ENCODE assay signal across 10 mouse cellular contexts in genomic region chr8:125996980-125997379, GRCm38 (mm10). TPM values are rescaled to one million over a fixed set of nuclear protein-coding genes. Genes with fewer than 3 reads are reported as not detected.
A peak's percentile ranks its signal among the peaks of the same experiment; 100 is the strongest.
DNase-seq lines count a peak whose midpoint lies in the region; ATAC-seq and TF ChIP-seq lines count a peak whose summit lies in the region.
"Had no signal": no experiment of that assay in that cellular context is flagged by ENCODE, and none has a peak within 500 bp of the region (broad histone marks: within the 10 kb centered on the region; RNA-seq: fewer than 3 reads in every experiment).

No protein-coding gene starts in this region.

- 8% methylated on average over 6 of the region's 6 CpGs for WGBS in cerebellum, adult 2 months
- WGBS in hindbrain, embryonic 14.5 days = 26% methylated on average over 6 of the region's 6 CpGs
- 22% methylated on average over 6 of the region's 6 CpGs for WGBS in lung, embryonic 15.5 days

- H3K27me3 ChIP-seq in cerebellum, adult 2 months (ENCODE audit: control insufficient read depth, insufficient read depth, low read length) = no peaks in the 10 kb centered on the region
- H3K27me3 ChIP-seq in hindbrain, embryonic 14.5 days (ENCODE audit: control insufficient read depth, insufficient read depth, low read length) = peaks cover 30% of the 10 kb centered on the region
- H3K27me3 ChIP-seq in lung, embryonic 15.5 days = peaks cover 51% of the 10 kb centered on the region

- H3K4me2 ChIP-seq in hindbrain, embryonic 14.5 days (replicated peaks) = peak overlapping the region; percentile 66
- peak overlapping the region; percentile 71 for H3K4me2 ChIP-seq in lung, embryonic 15.5 days

- peak overlapping the region; percentile 73; the same call in 1 of the 2 replicates for H3K9ac ChIP-seq in hindbrain, embryonic 14.5 days
- H3K9ac ChIP-seq in lung, embryonic 15.5 days = no peak overlapping the region; the same call in 1 of the 2 replicates

- H3K36me3 ChIP-seq in hindbrain, embryonic 14.5 days (replicated peaks; ENCODE audit: control insufficient read depth, insufficient read depth) = no peaks in the 10 kb centered on the region
- no peaks in the 10 kb centered on the region for H3K36me3 ChIP-seq in lung, embryonic 15.5 days

- TF ChIP-seq POLR2A in cerebellum, adult 2 months (IDR thresholded peaks at IDR 0.05; ENCODE audit: borderline replicate concordance, insufficient read depth, low read length) = no peak

- peak overlapping the region; percentile 89 for H3K4me3 ChIP-seq in cerebellum, adult 2 months (replicated peaks; ENCODE audit: insufficient read depth, low read depth, low read length)
- peak overlapping the region; percentile 44 for H3K4me3 ChIP-seq in hindbrain, embryonic 14.5 days (replicated peaks; ENCODE audit: low read length)
- H3K4me3 ChIP-seq in lung, embryonic 15.5 days = peak overlapping the region; percentile 54
- H3K4me3 ChIP-seq: myocyte had no signal

- H3K27ac ChIP-seq in cerebellum, adult 2 months (ENCODE audit: insufficient read depth, low read length) = peak overlapping the region; percentile 97
- no peak overlapping the region for H3K27ac ChIP-seq in hindbrain, embryonic 14.5 days
- peak overlapping the region; percentile 83 for H3K27ac ChIP-seq in lung, embryonic 15.5 days

- peaks cover 8% of the 10 kb centered on the region; the same call in 1 of the 2 replicates for H3K4me1 ChIP-seq in cerebellum, adult 2 months (ENCODE audit: control insufficient read depth, insufficient read depth, low read length)
- peaks cover 33% of the 10 kb centered on the region for H3K4me1 ChIP-seq in hindbrain, embryonic 14.5 days (replicated peaks; ENCODE audit: control insufficient read depth, insufficient read depth, low read length)
- peaks cover 17% of the 10 kb centered on the region for H3K4me1 ChIP-seq in lung, embryonic 15.5 days

- no peaks in the 10 kb centered on the region for H3K9me3 ChIP-seq in hindbrain, embryonic 14.5 days (ENCODE audit: control insufficient read depth, low read length)
- no peaks in the 10 kb centered on the region for H3K9me3 ChIP-seq in lung, embryonic 15.5 days

- peak; percentile 60 to 67 for DNase-seq in cerebellum, adult 2 months
- DNase-seq in R1 (ENCODE audit: low read depth, low spot score) = peak; percentile 16
- no peak for DNase-seq in hindbrain, embryonic 14.5 days (ENCODE audit: low spot score)
- no peak for DNase-seq in testis, postnatal 10 days (ENCODE audit: low spot score)
- no peak for DNase-seq in spleen, postnatal 4 days (ENCODE audit: low spot score in 2 of 2)
- DNase-seq in frontal cortex, postnatal 14 days (ENCODE audit: low spot score in 2 of 2) = no peak
- DNase-seq: thymus, postnatal 4 days had no signal

- no peak for ATAC-seq in cerebellum, adult (ENCODE audit: insufficient number of reproducible peaks, low FRiP score, low TSS enrichment)
- ATAC-seq in hindbrain, embryonic 14.5 days (ENCODE audit: low FRiP score) = no peak
- ATAC-seq in lung, embryonic 15.5 days (ENCODE audit: borderline replicate concordance, extremely low read depth, low FRiP score, low TSS enrichment) = no peak

- no peak for TF ChIP-seq CTCF in cerebellum, adult 2 months (IDR thresholded peaks at IDR 0.05; ENCODE audit: borderline replicate concordance, insufficient read depth, low read depth, low read length)

RNA-seq across cellular contexts. Expression of gene Kcnk1, which starts 2.0 kb away (rescaled TPM):
- polyA plus RNA-seq in cerebellum, adult 2 months (2012; rRNA removed) = 206 and 213 TPM in 2 replicates
- 20.8 and 29.7 TPM in 2 replicates for polyA plus RNA-seq in hindbrain, embryonic 14.5 days (2014; fragmentation: Nextera tagmentation; extraction: Ambion mirVana)
- 52.9 and 54.4 TPM in 2 replicates for polyA plus RNA-seq in lung, embryonic 15.5 days (2015; fragmentation: Nextera tagmentation; extraction: Ambion mirVana)
- polyA plus RNA-seq: myocyte had no signal

Comparison
In these comparisons a context has a peak if more than half of its experiments do, and no peak if none do; other contexts are left out.
1. DNase-seq: peak in cerebellum, adult 2 months (2 of 2) and R1 (single experiment); none in hindbrain, embryonic 14.5 days (single experiment), testis, postnatal 10 days (single experiment), spleen, postnatal 4 days (0 of 2) and frontal cortex, postnatal 14 days (0 of 2).
2. Peak in every context shown above with its lines, with median percentiles within 50 percentile points of each other: H3K4me3 ChIP-seq.